Mouse (Mus musculus) bone marrow, adult 2 months (tissue): ENCODE results near the gene Swap70. TPM values are rescaled to one million over a fixed set of nuclear protein-coding genes. Genes with fewer than 3 reads are reported as not detected.
A peak's percentile ranks its signal among the peaks of the same experiment; 100 is the strongest.

Experiments used
- H3K27ac ChIP-seq: fragments of 200-500 bp; 2 replicates; pipeline ENCODE4 v1.5.1; 2012; ENCODE audit warnings: low read depth, mild to moderate bottlenecking, control low read depth, inconsistent platforms, low read length; ENCODE audit not compliant: control insufficient read depth, poor library complexity, insufficient read depth
- H3K4me1 ChIP-seq: fragments of 200-500 bp; 2 replicates; pipeline ENCODE4 v1.6.1; 2011; ENCODE audit warnings: low read length; ENCODE audit not compliant: control insufficient read depth, insufficient read depth
- H3K4me3 ChIP-seq: fragments of 200-500 bp; replicated peaks from 2 replicates; pipeline ENCODE3; 2011; ENCODE audit warnings: mild to moderate bottlenecking, low read depth, low read length, control low read depth; ENCODE audit not compliant: control insufficient read depth
- CTCF ChIP-seq: fragments of 200-500 bp; IDR thresholded peaks from 2 replicates; pipeline ENCODE4 v1.5.1; 2011; ENCODE audit warnings: low read length, control low read depth; ENCODE audit not compliant: control insufficient read depth, insufficient read depth
- POLR2A ChIP-seq: fragments of 200-500 bp; IDR thresholded peaks from 2 replicates; pipeline ENCODE4 v1.6.1; 2011; ENCODE audit warnings: low read depth, mild to moderate bottlenecking, control low read depth, low read length, borderline replicate concordance; ENCODE audit not compliant: control insufficient read depth
- WGBS: fragments of 180-500 bp; shearing (Covaris S2); methylation state at CpG from one replicate; pipeline ENCODE4 v1.1.7; 2018; 5-methylcytosine and 5-hydroxymethylcytosine counted together
- polyA plus RNA-seq: library from polyadenylated mRNA; stranded (reverse); fragments of >200 nt; gene quantifications from 2 replicates; pipeline ENCODE4 v1.2.4, GENCODE M21; 2011; ENCODE audit warnings: low replicate concordance; ENCODE audit not compliant: missing spikeins, insufficient read depth, insufficient read length

Gene Swap70
- polyA plus RNA-seq, 1 experiment: 23.1 TPM

GRCm38 (mm10) chr7:110258196-110258950, 36.9 kb downstream of the Swap70 start:
- peaks cover 1% of the 10 kb centered on the region; the same call in 1 of the 2 replicates for H3K4me1 ChIP-seq
- 80% methylated on average over 11 of the region's 11 CpGs for WGBS
- no peak overlapping the region for H3K4me3 ChIP-seq
- H3K27ac ChIP-seq: no peak overlapping the region
- TF ChIP-seq POLR2A (no peak), CTCF (no peak)

DNA sequence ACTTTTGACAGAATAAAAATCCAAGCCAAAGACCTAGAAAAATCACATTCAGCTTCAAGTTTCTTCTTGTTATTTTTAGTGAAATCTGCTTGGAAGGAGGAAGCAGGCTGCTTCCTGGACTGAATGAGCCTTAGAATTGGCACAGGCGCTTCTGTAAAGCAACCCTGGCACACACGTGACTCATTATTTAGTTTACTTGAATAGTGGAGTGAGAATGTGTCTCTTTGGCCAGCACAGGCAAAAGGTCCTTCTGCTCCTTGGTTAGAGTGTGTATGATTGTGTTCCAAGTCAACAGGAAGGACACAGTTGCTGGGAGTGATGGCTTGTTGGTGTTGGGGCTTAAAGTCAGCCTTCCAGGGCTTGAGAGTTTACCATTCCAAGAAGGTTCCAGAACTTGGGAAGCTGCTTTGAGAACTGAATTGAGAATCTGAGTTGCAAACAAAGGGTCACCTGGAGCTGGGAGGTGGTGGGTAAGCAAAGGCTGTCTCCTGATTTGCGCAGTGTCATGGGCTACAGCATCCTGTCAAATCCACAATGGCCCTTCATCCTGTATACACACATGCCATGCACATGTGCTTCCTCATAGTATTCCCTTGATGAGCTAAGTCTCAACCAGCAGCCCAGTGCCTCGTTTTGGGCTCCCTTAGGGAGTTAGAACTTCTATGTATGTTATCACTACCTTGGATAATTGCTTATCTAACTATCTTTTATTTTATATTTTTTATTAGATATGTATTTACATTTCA, 38.6 kb downstream of the Swap70 start:
- no peak for TF ChIP-seq CTCF
- TF ChIP-seq POLR2A: no peak
- H3K4me3 ChIP-seq: no peak overlapping the region
- H3K4me1 ChIP-seq: peaks cover 1% of the 10 kb centered on the region; the same call in 1 of the 2 replicates
- WGBS: 31% methylated on average over 4 of the region's 4 CpGs
- H3K27ac ChIP-seq: peak overlapping the region; percentile 2; the same call in 1 of the 2 replicates

GRCm38 (mm10) chr7:110261807-110262206, 40.3 kb downstream of the Swap70 start:
- Histone ChIP-seq H3K4me1 (peaks cover 1% of the 10 kb centered on the region; the same call in 1 of the 2 replicates), H3K27ac (no peak overlapping the region), H3K4me3 (no peak overlapping the region)
- no peak for TF ChIP-seq CTCF
- TF ChIP-seq POLR2A: no peak
- 45% methylated on average over 4 of the region's 4 CpGs for WGBS

DNA sequence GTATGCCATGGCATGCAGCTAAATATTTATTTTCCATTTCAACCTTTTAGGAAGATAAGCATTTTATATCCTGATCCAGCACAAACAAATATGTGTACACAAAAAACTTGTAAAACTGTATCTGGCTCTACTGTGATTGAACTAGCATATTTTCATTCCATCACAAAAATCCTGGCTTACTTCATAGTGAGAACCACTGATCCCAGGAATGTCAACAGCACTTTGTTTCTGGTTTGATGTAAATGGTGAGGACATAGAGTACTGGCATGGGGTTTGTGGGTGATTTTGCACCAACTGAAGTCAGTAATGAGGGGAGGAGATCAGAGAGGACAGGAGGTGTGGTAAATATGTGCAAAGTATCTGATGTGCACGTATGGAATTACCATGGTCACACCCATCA, 41.1 kb downstream of the Swap70 start:
- WGBS: 56% methylated on average over 1 of the region's 1 CpGs
- H3K4me1 ChIP-seq: peaks cover 1% of the 10 kb centered on the region; the same call in 1 of the 2 replicates
- H3K27ac ChIP-seq: no peak overlapping the region
- no peak for TF ChIP-seq CTCF
- TF ChIP-seq POLR2A: no peak
- no peak overlapping the region for H3K4me3 ChIP-seq

- no peak overlapping the region for H3K27ac ChIP-seq
- peaks cover 3% of the 10 kb centered on the region; the same call in 1 of the 2 replicates for H3K4me1 ChIP-seq
- 75% methylated on average over 1 of the region's 1 CpGs for WGBS
- H3K4me3 ChIP-seq: no peak overlapping the region
- TF ChIP-seq POLR2A (no peak), CTCF (no peak)
Measured at GRCm38 (mm10) chr7:110263474-110263873, 42.0 kb downstream of the Swap70 start.

GRCm38 (mm10) chr7:110265796-110266195, 44.3 kb downstream of the Swap70 start:
- Histone ChIP-seq H3K4me3 (no peak overlapping the region), H3K4me1 (peaks cover 6% of the 10 kb centered on the region; the same call in 1 of the 2 replicates), H3K27ac (no peak overlapping the region)
- WGBS: 13% methylated on average over 7 of the region's 7 CpGs
- TF ChIP-seq POLR2A (no peak), CTCF (peak; percentile 98)

- H3K27ac ChIP-seq: no peak overlapping the region
- peaks cover 8% of the 10 kb centered on the region; the same call in 1 of the 2 replicates for H3K4me1 ChIP-seq
- H3K4me3 ChIP-seq: no peak overlapping the region
- TF ChIP-seq CTCF (no peak), POLR2A (no peak)
Measured at GRCm38 (mm10) chr7:110267014-110267413, 45.5 kb downstream of the Swap70 start.

GRCm38 (mm10) chr7:110267994-110268393, 46.5 kb downstream of the Swap70 start:
- Histone ChIP-seq H3K4me3 (no peak overlapping the region), H3K27ac (peak overlapping the region; percentile 81; the same call in 1 of the 2 replicates), H3K4me1 (peaks cover 8% of the 10 kb centered on the region; the same call in 1 of the 2 replicates)
- WGBS: 41% methylated on average over 9 of the region's 9 CpGs
- TF ChIP-seq POLR2A (no peak), CTCF (no peak)
